Mouse (Mus musculus) hindbrain, embryonic 14.5 days (tissue): ENCODE data around the gene Pdf. TPM values are rescaled to one million over a fixed set of nuclear protein-coding genes. Genes with fewer than 3 reads are reported as not detected.

ENCODE experiments used
- microRNA-seq: library from miRNA; unstranded; fragments of <30 nt; microRNA quantifications from one replicate; pipeline ENCODE4, GENCODE M21; 2016
- polyA plus RNA-seq: library from polyadenylated mRNA; unstranded; fragments of >200 nt; fragmentation: Nextera tagmentation; extraction: Ambion mirVana; gene quantifications from 2 replicates; pipeline ENCODE4 v1.2.1, GENCODE M21; 2014

Pdf gene
- polyA plus RNA-seq, 1 experiment from 2014 or later = 32.1 TPM

Small RNA genes within 50 kb of the gene (microRNA-seq; reads per million reads assigned to microRNA genes)
- 1.5 reads per million for gene Mir7075

Other genes with a start within 250 kb of the Pdf start
- gene Has3, start 178.4 kb downstream of the Pdf start, polyA plus RNA-seq = 1.2 and 1.7 TPM in 2 replicates
- 39.6 and 46.6 TPM in 2 replicates for gene Utp4, start 155.0 kb downstream of the Pdf start, polyA plus RNA-seq
- 6.3 and 7.3 TPM in 2 replicates for gene Sntb2, start 112.9 kb downstream of the Pdf start, polyA plus RNA-seq
- gene Vps4a, start 17.4 kb downstream of the Pdf start, polyA plus RNA-seq = 149 and 172 TPM in 2 replicates
- 40.7 and 42.6 TPM in 2 replicates for gene Cog8, start 8.1 kb upstream of the Pdf start, polyA plus RNA-seq
- gene Nip7, start 8.3 kb upstream of the Pdf start, polyA plus RNA-seq = 69.3 and 70.2 TPM in 2 replicates
- not detected in 2 replicates for gene Tmed6, start 17.0 kb upstream of the Pdf start, polyA plus RNA-seq
- 20.5 and 22.2 TPM in 2 replicates for gene Terf2, start 47.9 kb upstream of the Pdf start, polyA plus RNA-seq
- gene Cyb5b, start 102.0 kb upstream of the Pdf start, polyA plus RNA-seq = 126 and 134 TPM in 2 replicates
- gene Nfat5, start 244.9 kb upstream of the Pdf start, polyA plus RNA-seq = 8.0 and 12.0 TPM in 2 replicates